Mouse (Mus musculus) G1E (cell line): ENCODE measurements around the gene Bcar3. TPM values are rescaled to one million over a fixed set of nuclear protein-coding genes. Genes with fewer than 3 reads are reported as not detected.

Experiments
- ATAC-seq: 2 replicates; pipeline ENCODE4 v1.8.0; 2016; ENCODE audit warnings: mild to moderate bottlenecking; ENCODE audit not compliant: insufficient number of reproducible peaks, poor library complexity, low FRiP score, severe bottlenecking; ENCODE audit errors: extremely low read depth
- DNase-seq: peaks from one replicate; pipeline ENCODE4 v3.0.0; 2012; ENCODE audit warnings: low spot score
- H3K27me3 ChIP-seq: 2 replicates; pipeline ENCODE4 v1.6.1; 2012; ENCODE audit warnings: mild to moderate bottlenecking, low read length, inconsistent platforms; ENCODE audit not compliant: insufficient read depth
- H3K36me3 ChIP-seq: replicated peaks from 2 replicates; pipeline ENCODE3; 2012; ENCODE audit warnings: mild to moderate bottlenecking, inconsistent platforms
- H3K4me1 ChIP-seq: 2 replicates; pipeline ENCODE4 v1.6.1; 2012; ENCODE audit warnings: low read depth, low read length, inconsistent platforms, mixed read lengths; ENCODE audit not compliant: insufficient read depth
- H3K4me3 ChIP-seq: 2 replicates; pipeline ENCODE4 v1.5.1; 2012; ENCODE audit warnings: low read depth, mild to moderate bottlenecking, inconsistent platforms, low read length, moderate library complexity, mixed read lengths
- H3K9me3 ChIP-seq: replicated peaks from 2 replicates; pipeline ENCODE4 v1.6.1; 2012; ENCODE audit warnings: inconsistent platforms
- CTCF ChIP-seq: IDR thresholded peaks from 2 replicates; pipeline ENCODE4 v1.5.1; 2012; ENCODE audit warnings: low read depth, low read length, inconsistent platforms, mixed read lengths
- GATA1 ChIP-seq: IDR thresholded peaks from 2 replicates; pipeline ENCODE4 v1.6.1; 2012; ENCODE audit warnings: borderline replicate concordance, low read length, inconsistent platforms, mixed read lengths
- GATA2 ChIP-seq: IDR thresholded peaks from 2 replicates; pipeline ENCODE4 v1.6.1; 2012; ENCODE audit warnings: low read depth, low read length, inconsistent platforms, borderline replicate concordance
- POLR2AphosphoS5 ChIP-seq: IDR thresholded peaks from 2 replicates; pipeline ENCODE4 v1.6.1; 2012; ENCODE audit warnings: low read depth, low read length, inconsistent platforms; ENCODE audit not compliant: insufficient replicate concordance
- TAL1 ChIP-seq: conservative IDR thresholded peaks from 2 replicates; pipeline ENCODE4 v1.6.1; 2012; ENCODE audit warnings: low read depth, low read length, inconsistent platforms, mixed read lengths
- polyA plus RNA-seq: library from polyadenylated mRNA; stranded (reverse); fragments of >175 nt; gene quantifications from 2 replicates; pipeline ENCODE4 v1.2.3, GENCODE M21; 2012
- total RNA-seq, 2 experiments: library from RNA; stranded (forward) in 1 of 2; stranded (reverse) in 1 of 2; fragments of 200-1000 nt in 1 of 2; fragments of >200 nt in 1 of 2; fragmentation: Nextera tagmentation in 1 of 2; gene quantifications; 2 replicates each; pipeline ENCODE4 v1.2.3; 2014 to 2017

Gene Bcar3
- total and polyA plus RNA-seq, 3 experiments = 0.27 TPM; not detected in 2

DNA sequence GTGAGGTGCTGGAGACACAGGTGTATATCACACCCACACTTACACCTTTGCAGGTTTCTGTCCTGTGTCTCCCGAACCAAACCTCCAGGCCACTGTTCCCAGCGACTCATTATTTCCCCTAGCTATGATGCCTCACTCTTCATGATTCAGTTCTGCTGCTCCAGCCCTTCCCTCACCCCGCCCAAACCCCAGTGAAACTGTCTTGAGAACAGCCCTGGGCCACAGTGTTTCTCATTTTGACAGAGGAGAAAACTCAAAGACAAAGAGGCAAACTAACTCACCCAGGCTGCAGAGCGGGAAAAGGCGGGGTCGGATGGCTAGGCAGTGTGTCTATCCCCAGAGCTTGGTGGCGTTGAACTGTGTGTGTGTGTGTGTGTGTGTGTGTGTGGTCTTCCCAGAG, 204.6 kb downstream of the Bcar3 start:
- Histone ChIP-seq H3K27me3 (no peaks in the 10 kb centered on the region), H3K9me3 (no peaks in the 10 kb centered on the region), H3K4me3 (no peak overlapping the region), H3K4me1 (no peaks in the 10 kb centered on the region), H3K36me3 (no peaks in the 10 kb centered on the region)
- TF ChIP-seq CTCF = no peak
- TF ChIP-seq POLR2AphosphoS5 = no peak
- TF ChIP-seq GATA1 = no peak
- TF ChIP-seq TAL1 = no peak
- TF ChIP-seq GATA2 = no peak
- no peak for ATAC-seq
- DNase-seq = no peak

DNA sequence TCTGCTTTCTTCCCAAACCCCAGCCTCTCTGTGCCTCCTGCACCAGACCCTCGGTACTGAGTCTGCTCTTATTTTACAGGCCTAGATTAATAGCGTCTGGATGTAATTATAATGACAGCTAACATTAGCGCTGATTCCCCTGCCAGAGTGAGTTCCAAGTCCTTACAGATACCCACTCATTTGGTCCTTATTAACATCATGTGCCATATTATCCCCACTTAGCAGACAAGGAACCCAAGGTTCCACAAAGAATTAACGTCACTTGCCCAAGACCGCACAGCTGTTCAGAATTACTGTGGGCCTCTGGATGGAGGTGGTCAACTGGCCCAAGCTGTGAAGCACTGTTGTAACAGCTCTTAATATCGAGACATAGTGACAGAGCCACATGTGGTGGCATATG, 205.7 kb downstream of the Bcar3 start:
- Histone ChIP-seq H3K4me3 (no peak overlapping the region), H3K36me3 (no peaks in the 10 kb centered on the region), H3K27me3 (no peaks in the 10 kb centered on the region; the same call in 1 of the 2 replicates), H3K4me1 (no peaks in the 10 kb centered on the region), H3K9me3 (no peaks in the 10 kb centered on the region)
- ATAC-seq = no peak
- no peak for TF ChIP-seq POLR2AphosphoS5
- no peak for TF ChIP-seq GATA1
- no peak for TF ChIP-seq GATA2
- TF ChIP-seq CTCF = no peak
- TF ChIP-seq TAL1 = no peak
- no peak for DNase-seq

DNA sequence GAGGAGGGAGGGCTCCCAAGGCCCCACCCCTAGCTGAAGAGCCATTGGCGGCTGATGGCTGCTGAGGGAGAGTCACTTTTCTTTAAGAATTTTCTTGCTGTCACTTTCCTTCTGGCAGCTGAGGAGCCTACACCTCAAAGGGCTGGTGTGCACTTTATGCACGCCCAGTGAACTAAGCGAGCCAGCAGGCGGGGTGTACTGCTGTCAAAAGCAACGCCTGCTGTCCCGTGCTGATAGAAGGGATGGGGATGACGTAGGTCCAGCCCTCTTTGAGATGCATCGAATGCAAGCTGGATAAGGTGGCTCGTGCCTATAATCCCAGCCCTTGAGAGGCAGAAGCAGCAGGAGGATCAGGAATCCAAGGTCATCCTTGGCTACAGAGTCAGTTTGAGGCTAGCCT, 207.0 kb downstream of the Bcar3 start:
- ATAC-seq (no peak), DNase-seq (no peak)
- Histone ChIP-seq H3K27me3 (no peaks in the 10 kb centered on the region; the same call in 1 of the 2 replicates), H3K4me1 (no peaks in the 10 kb centered on the region), H3K9me3 (no peaks in the 10 kb centered on the region), H3K36me3 (no peaks in the 10 kb centered on the region), H3K4me3 (no peak overlapping the region)
- TF ChIP-seq GATA1 (no peak), CTCF (no peak), TAL1 (no peak), GATA2 (no peak), POLR2AphosphoS5 (no peak)

DNA sequence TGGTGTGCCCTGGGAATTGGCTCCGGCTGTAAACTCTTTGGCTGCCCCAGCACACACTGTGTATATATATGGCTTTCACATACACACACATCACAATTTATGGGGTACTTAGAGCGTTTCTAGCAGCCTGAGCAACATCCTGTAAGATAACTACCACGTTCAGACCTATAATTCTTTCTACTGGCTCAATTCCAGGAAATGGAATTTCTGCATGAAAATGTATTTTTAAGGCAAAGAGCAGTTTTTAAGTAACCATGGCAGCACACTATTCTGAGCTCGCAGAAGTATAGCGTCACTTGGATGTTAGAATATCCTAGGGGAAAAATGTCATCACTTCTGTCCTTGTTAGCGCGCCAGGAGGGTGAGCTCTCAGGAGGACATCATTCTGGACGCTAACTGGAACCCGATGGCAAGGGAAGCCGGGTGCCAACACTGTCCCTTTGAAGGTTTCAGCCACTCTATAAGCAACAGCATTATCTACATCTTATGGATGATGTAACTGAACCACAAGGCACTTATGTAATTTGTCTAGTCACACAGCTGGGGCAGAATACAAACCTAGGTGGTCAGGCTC, 212.5 kb downstream of the Bcar3 start:
- H3K27me3 ChIP-seq = no peaks in the 10 kb centered on the region; the same call in 1 of the 2 replicates
- TF ChIP-seq GATA1 (no peak), GATA2 (no peak), CTCF (no peak), TAL1 (no peak), POLR2AphosphoS5 (no peak)
- H3K4me3 ChIP-seq = no peak overlapping the region
- no peaks in the 10 kb centered on the region for H3K36me3 ChIP-seq
- ATAC-seq = no peak
- DNase-seq = no peak
- no peaks in the 10 kb centered on the region for H3K4me1 ChIP-seq
- H3K9me3 ChIP-seq = no peaks in the 10 kb centered on the region

DNA sequence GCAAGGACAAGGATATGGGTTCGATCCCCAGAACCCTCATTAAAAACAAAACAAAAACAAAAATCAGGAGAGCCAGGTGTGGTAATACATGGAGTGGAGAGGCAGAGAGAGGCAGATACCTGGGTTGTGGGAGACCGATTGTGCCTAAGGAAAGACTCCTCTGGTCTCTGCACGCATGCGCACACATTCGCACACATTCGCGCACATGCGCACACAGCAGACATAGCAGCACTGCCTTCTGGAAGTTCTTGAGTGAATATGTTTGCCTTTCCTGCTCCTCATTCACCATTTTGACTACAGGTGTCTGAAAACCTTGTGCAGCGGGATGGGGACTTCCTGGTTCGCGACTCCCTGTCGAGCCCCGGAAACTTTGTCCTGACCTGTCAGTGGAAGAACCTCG, 213.9 kb downstream of the Bcar3 start:
- H3K4me1 ChIP-seq = no peaks in the 10 kb centered on the region
- DNase-seq = no peak

DNA sequence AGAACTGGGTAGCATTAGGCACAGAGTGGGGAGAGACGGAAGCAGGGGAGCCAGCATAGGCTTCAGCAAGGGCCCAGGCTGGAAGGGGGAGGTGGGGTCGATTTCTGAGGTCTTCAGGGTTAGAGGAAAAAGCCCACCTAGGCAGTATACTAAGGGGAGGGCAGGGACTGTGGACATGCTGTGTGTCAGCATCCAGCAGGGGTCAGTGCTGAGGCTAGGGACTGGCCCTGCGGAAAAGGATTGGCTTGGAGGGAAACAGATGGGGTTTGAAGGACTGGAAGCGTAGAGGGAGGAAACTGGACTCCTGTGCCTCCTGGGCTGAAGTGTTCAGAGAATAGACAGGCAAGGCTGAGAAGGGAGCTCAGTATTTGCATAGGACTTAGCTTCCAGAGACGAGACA, 215.1 kb downstream of the Bcar3 start:
- DNase-seq = no peak
- TF ChIP-seq GATA1 = no peak
- no peak for TF ChIP-seq CTCF
- no peak for TF ChIP-seq TAL1
- TF ChIP-seq GATA2 = no peak
- Histone ChIP-seq H3K4me3 (no peak overlapping the region), H3K9me3 (no peaks in the 10 kb centered on the region), H3K36me3 (no peaks in the 10 kb centered on the region), H3K27me3 (no peaks in the 10 kb centered on the region; the same call in 1 of the 2 replicates), H3K4me1 (no peaks in the 10 kb centered on the region)
- ATAC-seq = no peak

More for the DNA sequence above, 213.9 kb downstream of the Bcar3 start:
- no peak for ATAC-seq
- no peak for TF ChIP-seq CTCF
- no peak for TF ChIP-seq POLR2AphosphoS5
- TF ChIP-seq GATA1 = no peak
- TF ChIP-seq TAL1 = no peak
- TF ChIP-seq GATA2 = no peak
- Histone ChIP-seq H3K4me3 (no peak overlapping the region), H3K27me3 (no peaks in the 10 kb centered on the region; the same call in 1 of the 2 replicates), H3K9me3 (no peaks in the 10 kb centered on the region), H3K36me3 (no peaks in the 10 kb centered on the region)
